Mouse (Mus musculus): ENCODE data around the gene Dab1.

The Dab1 gene

DNA sequence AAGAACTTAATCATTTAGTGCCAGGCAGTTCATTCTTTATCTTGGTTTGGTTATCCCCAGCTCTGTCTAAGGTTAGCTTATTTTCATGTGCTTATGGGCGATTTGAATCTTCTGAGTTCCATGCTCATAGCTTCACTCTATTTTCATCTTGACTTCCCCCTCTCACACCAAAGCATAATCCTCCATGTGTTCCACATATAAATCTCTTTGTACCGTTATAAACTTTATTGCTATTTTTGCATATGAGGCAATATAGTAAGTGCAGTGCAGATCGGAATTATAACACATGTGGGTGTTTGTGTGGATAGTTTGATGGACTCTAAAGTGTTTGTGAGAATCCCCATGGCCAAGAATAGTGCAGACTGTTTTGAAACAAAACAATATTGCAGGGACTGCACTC, 919.3 kb downstream of the Dab1 start:
- no peak for DNase-seq

- no peak for DNase-seq
These were observed 919.9 kb downstream of the Dab1 start for GRCm38 (mm10) chr4:104539047-104539446.

DNA sequence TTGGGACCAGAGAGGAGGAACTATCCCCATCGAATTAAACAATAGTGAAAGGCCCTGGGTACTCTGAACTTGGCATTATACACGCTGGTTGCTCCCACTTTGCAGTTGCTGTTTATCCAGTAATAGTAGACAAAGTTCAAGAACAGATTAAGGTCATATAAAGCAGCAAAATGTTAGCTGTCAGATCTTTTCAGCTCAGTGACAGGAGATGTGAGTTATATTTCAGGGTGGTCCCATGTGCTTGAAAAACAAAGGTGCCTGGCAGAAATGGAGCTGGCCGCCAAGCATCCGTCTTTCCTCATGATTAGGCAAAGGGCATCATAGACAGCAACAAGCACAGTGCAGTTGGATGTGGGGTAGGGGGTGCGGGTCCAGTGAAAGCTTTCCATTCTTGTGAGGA, 927.9 kb downstream of the Dab1 start:
- DNase-seq = no peak

GRCm38 (mm10) chr4:104548287-104548686, 929.1 kb downstream of the Dab1 start:
- DNase-seq = no peak

GRCm38 (mm10) chr4:104550581-104551205, 931.5 kb downstream of the Dab1 start:
- no peak for DNase-seq

GRCm38 (mm10) chr4:104551390-104552070, 932.4 kb downstream of the Dab1 start:
- no peak for DNase-seq

DNA sequence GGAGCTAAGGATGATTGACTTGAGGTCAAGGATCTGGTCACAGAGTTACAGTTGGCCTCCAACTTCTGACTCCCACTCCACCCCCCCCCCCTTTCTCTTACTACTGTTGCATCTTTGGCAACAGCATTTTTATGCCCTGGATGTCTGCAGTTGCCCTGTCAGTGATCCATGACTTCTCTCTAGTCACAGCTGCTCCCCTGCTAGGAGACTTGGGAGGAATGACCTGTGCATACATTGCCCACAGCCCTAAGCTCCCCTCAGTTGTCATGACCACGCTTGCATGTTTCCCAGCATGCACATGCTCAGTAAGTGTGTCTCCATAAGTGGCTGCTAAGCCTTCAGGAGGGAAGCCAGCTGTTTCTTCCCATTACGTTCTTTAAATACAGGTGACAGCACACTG, 936.2 kb downstream of the Dab1 start:
- DNase-seq = no peak

DNA sequence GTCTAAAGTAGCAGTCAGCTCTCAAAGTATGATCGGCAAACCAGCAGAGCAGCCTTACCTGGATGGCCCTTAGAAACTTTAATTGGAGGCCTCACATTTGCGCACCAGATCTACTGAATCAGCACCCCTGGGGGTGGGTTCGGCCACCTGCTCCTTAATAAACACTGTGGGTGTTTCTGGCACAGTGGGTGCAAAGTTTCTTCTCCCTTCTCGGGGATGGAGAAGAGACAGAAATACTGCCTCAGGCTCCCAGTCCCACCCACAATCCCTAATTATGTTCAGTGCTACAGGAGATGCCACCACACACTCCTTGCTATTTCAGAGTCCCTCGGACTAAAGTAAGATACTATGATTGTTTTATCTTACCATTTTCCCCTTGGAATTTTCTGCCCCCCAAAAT, 944.4 kb downstream of the Dab1 start:
- no peak for DNase-seq

- DNase-seq = no peak
These were observed 951.4 kb downstream of the Dab1 start for GRCm38 (mm10) chr4:104570523-104570922.

DNA sequence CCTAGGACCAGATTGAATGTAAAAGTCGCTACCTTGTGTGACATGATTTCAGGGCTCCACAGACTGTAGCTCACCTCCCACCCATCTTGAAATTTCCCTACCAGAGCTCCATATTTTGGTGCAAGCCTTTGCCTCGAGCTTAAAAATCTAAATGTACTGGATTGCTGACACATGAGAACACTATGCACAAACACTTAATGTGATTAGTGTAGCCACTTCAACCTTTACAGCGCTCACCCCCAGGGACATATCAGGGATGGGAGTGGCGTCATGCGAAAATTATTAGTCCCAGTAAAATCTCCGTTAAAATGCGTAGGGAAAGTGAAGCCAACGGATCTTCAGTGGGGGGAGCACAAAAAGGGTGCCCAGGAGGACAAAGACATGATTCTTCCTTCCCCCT, 953.3 kb downstream of the Dab1 start:
- DNase-seq = no peak

DNA sequence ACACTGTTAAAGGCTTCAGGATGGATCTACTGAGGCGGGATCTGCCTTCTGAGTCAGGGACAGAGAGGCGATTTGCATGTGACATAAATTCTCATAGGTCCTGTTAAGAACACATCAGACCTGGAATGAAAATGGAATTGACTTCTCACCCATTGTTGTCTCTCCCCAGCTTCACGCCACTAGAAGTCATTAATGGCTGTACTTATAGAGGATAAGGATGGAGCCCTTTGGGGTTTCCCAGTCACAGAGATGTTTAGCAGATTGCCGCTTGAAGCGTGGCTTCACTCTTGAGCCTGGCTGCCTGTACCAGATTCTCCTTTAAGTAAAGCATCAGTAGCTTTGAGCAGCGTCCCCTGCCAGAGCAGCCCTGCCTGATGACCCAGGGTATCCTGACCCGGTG, 954.3 kb downstream of the Dab1 start:
- DNase-seq = no peak

DNA sequence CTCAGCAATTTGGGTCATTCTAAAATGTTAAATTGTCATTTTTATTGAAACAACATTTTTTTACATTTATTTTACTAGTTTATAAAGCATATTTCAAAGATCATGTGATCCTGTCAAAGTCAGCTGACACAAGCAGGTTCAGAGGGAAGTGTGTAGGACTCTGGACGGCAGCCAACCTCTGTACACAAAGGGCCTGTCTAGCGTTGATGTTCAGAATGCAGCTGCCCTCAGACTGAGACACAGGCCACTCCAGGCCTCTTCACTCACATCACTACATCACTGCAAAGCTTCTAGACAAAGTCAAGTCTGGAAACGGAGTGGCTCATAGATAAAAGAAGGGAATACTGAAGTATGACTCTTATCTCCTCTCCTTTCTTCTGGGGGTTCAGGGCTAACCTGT, 959.2 kb downstream of the Dab1 start:
- no peak for DNase-seq

GRCm38 (mm10) chr4:104579946-104580544, 960.9 kb downstream of the Dab1 start:
- no peak for DNase-seq

DNA sequence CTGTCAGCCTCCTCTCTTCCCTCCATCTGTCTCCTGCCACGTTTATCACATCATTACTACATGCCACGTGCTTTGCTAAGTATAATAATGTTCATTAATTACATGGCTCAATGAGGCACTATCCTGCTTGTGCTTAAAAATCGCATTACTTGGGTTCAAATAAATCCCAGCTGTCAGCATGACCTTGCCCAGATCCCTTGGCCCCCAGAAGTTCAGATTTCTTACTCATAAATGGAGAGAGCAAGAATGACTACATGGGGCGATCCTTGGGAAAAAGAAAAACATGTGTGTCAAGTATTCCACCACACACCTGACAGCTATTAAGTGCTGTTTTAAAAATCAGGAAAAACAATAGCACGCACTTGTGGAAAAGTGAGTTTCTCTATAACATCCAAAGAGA, 963.6 kb downstream of the Dab1 start:
- DNase-seq = no peak

DNA sequence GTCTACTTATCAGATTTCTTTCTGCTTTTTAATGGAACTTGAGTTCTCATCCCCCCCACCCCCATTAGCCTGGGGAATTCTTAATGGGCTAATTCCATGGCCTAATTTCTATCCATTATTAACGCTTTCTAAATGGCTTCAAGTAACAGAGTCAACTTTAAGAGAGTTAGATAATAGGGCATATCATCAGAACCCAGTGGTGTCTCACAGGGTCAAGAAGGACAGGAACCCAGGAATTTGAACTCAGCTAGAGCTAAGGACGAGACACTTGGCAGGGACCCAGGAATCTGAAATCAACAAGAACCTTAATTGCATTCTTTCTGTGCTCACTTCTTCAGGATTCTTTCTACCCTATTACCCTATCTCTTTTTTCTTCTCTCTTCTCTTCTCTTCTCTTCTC, 968.7 kb downstream of the Dab1 start:
- no peak for DNase-seq

GRCm38 (mm10) chr4:104596936-104597335, 977.8 kb downstream of the Dab1 start:
- no peak for DNase-seq

DNA sequence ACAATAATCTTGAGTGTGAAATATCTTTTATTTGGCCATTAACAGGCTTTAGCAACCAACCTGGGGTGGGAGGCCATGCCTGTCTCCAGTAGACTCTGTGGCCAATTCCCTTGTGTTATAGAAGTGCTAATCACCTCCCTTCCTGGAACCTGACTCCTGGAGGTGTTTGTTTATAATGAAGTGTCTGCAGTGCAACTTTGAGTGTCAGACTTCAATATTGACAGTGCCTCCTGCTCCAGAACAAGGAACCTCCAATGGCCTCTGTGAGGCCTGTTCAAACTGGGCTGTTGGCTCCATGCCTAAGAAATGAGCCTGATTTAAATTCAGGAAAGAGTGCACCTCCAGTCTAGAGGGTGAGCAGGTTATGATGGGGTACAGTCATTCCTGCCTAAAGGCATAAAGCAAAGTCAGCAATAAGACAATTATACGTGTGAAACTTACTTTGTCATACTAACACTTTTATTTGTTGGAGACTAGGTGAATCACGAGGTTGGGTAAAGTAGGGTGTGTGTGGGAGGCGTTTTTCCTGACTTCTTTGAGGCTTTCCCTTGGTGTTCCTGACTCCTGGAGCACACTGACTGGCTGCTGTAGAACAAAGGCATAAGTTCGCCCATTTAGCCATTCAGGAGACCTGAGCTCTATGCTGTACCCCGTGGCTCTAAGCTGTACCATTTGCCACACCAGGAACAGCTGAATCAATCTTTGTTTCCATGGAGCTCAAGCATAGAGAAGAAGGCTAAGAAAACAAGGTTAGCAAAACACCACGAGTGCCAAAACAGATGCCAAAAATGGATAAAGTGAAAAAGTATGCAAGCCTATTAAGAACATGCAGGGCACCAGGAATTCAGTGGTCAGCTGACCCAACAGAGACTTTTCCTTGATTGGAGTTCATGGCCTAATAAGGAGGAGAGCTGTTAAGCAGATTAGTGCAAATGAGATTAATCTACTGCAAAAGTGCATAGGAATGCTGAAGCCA, 978.6 kb downstream of the Dab1 start:
- DNase-seq = no peak

GRCm38 (mm10) chr4:104602804-104603203, 983.6 kb downstream of the Dab1 start:
- no peak for DNase-seq

DNA sequence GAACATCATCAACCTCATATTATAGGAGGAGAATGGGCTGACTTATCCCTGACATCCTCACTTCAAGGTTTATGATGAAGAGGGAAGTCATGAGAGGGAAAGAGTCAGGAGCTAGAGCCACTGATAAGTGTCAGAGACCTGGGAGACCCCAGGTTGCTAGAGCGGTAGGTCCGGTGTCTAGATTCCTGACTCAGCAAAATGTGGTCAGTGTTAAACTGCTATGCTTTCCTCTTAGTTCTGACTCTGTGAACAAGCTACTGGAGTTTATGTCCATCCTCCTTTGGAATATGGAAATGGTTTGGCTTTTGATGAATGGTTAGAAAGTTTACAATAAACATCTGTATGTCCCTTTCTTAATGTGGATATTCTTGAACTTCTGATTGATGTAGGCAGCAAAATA, 985.1 kb downstream of the Dab1 start:
- no peak for DNase-seq

DNA sequence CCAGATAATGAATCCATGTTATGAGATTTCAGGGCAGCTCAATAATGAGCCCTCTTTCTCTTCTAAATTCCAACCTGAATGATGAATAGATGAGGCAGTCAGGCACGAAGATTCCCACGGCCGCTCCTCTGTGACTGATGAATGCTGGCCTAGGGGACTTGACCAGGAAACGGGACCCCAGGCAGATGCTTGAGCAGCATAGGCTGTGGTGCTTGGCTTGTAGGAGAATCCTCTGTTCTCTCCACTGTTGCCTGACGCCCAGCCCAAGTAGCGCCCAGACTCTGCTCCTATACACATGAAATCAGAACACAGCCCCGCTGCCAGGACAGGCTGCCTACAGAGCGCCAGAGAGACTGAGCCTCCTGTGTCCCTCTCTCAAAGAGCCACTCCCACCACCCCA, 987.7 kb downstream of the Dab1 start:
- DNase-seq = no peak

DNA sequence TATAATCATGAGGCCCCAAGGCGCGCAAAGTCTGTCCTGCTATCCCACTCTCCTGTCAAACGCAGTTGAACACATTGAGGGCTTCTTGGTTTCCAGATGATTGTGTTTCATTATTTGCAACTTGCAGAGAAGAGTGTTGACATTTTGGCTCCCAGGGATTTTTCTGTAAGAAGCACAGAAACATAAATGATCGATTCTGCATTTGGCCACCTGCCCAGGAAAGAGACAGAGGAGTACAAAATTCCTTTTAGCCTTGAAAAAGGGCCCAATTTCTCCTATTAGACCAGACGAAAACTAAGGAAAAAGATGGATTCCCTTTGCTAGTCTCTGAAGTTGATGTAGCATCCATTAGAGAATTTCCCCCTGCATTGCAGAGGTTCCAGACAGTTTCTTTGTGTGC, 988.5 kb downstream of the Dab1 start:
- DNase-seq = no peak

GRCm38 (mm10) chr4:104619452-104619851, 1000.3 kb downstream of the Dab1 start:
- DNase-seq = no peak

GRCm38 (mm10) chr4:104625316-104625715, 1006.2 kb downstream of the Dab1 start:
- no peak for DNase-seq
